Mouse (Mus musculus): ENCODE measurements around the gene Ubqlnl.

The Ubqlnl gene

GRCm38 (mm10) chr7:104150456-104150855, at the start of gene Ubqlnl:
Gene Ubqlnl, minus strand, starts transcription at chr7:104150556.
- no peak for DNase-seq (ENCODE audit: low spot score)

- peak; percentile 86 for DNase-seq (ENCODE audit: low spot score)
These were observed 49.5 kb upstream of the Ubqlnl start for GRCm38 (mm10) chr7:104199822-104200221.

- DNase-seq (ENCODE audit: low spot score): no peak
These were observed 45.5 kb upstream of the Ubqlnl start, which contains the start of gene Olfr649 for GRCm38 (mm10) chr7:104195885-104196284. Gene Olfr649, minus strand, starts transcription at chr7:104195985.

GRCm38 (mm10) chr7:104191275-104191674, 40.9 kb upstream of the Ubqlnl start:
- DNase-seq (ENCODE audit: low spot score): no peak

GRCm38 (mm10) chr7:104183292-104183691, 32.9 kb upstream of the Ubqlnl start, which contains the start of gene Olfr648:
Gene Olfr648, minus strand, starts transcription at chr7:104183392.
- no peak for DNase-seq (ENCODE audit: low spot score)

GRCm38 (mm10) chr7:104179074-104179473, 28.7 kb upstream of the Ubqlnl start:
- DNase-seq (ENCODE audit: low spot score): no peak

- no peak for DNase-seq (ENCODE audit: low spot score)
These were observed 28.2 kb upstream of the Ubqlnl start for GRCm38 (mm10) chr7:104178422-104179054.

GRCm38 (mm10) chr7:104175085-104175484, 24.7 kb upstream of the Ubqlnl start:
- no peak for DNase-seq (ENCODE audit: low spot score)

- DNase-seq (ENCODE audit: low spot score): no peak
These were observed 19.4 kb upstream of the Ubqlnl start for GRCm38 (mm10) chr7:104169634-104170204.

GRCm38 (mm10) chr7:104167105-104167504, 16.7 kb upstream of the Ubqlnl start:
- DNase-seq (ENCODE audit: low spot score): no peak

GRCm38 (mm10) chr7:104143179-104143578, 7.2 kb downstream of the Ubqlnl start, which contains the start of gene Ubqln3:
Gene Ubqln3, minus strand, starts transcription at chr7:104143279.
- no peak for DNase-seq (ENCODE audit: low spot score)

GRCm38 (mm10) chr7:104137305-104137704, 13.1 kb downstream of the Ubqlnl start, which contains the start of gene Olfr643:
Gene Olfr643, minus strand, starts transcription at chr7:104137405.
- DNase-seq (ENCODE audit: low spot score): no peak

- DNase-seq (ENCODE audit: low spot score): no peak
These were observed 20.6 kb downstream of the Ubqlnl start, which contains the start of gene Ubqln5 for GRCm38 (mm10) chr7:104129726-104130125. Gene Ubqln5, minus strand, starts transcription at chr7:104129826.

- no peak for DNase-seq (ENCODE audit: low spot score)
These were observed 45.7 kb downstream of the Ubqlnl start, which contains the start of gene Olfr646 for GRCm38 (mm10) chr7:104104757-104104972. Gene Olfr646, plus strand, starts transcription at chr7:104104873.

GRCm38 (mm10) chr7:104103913-104104756, 46.2 kb downstream of the Ubqlnl start:
- peak; percentile 5 for DNase-seq (ENCODE audit: low spot score)

Measured in embryo, embryonic 10 days (tissue).